Mouse (Mus musculus): ENCODE measurements around the gene Lamc1. TPM values are rescaled to one million over a fixed set of nuclear protein-coding genes. Genes with fewer than 3 reads are reported as not detected.
A peak's percentile ranks its signal among the peaks of the same experiment; 100 is the strongest.

Lamc1 gene
- polyA plus RNA-seq (2012; rRNA removed), result 15.2 and 22.8 TPM in 2 replicates

DNA sequence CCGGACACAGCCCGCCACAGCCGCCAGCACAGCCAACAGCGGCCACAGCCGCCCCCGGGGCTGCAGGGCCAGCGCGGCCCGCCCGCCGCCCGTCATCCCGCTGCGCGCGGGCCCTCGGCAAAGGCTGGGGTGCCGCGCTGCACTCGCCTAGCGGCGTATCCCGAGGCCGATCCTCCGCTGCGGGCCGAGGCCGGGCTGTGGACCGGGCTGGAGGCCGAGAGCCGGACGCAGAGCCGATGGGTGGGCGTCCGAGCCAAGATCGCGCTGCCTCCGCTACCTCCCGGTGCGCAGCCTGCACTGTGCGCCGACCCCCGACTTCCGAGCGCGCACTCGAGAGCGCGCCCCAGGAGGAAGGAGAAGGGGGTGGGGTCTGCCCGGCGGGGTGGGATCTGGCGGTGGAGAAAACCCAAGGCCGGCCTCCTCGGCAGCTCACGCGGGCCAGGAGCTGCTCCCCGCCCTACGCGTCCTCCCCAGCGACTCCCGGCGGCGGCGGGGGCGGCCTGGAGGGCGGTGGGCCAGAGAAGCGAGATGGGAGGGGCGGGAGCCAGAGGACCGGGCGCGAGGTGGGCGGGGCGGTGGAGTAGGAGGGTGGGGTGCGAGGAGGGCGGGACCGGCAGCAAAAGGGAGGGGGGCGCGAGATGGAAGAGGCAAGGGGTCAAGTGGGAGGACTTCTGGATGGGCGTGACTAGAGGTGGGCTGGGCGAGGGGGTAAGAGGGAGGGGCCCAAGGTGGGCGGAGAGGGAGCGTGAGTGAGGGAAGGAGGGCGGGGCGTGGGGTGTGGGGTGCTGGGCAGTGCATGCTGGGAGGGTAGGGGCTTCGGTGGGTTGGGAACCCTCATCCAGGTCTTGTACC lies at the start of gene Lamc1:
Gene Lamc1, minus strand, starts transcription at position 343 of the 852 bp plus-strand sequence.
- TF ChIP-seq CTCF (IDR thresholded peaks at IDR 0.05; ENCODE audit: extremely low read depth, insufficient read length, insufficient replicate concordance, low read depth, low read length) (no peak), POLR2A (IDR thresholded peaks at IDR 0.05; ENCODE audit: low read depth, low read length) (peak; percentile 75)
- H3K4me3 ChIP-seq (ENCODE audit: low read depth, low read length), result peak within 1 kb of the TSS; percentile 97
- peak within 1 kb of the TSS; percentile 60 for H3K27ac ChIP-seq (ENCODE audit: insufficient read depth, low read depth, low read length)
- WGBS, result 1% methylated on average over 84 of the region's 85 CpGs
- no peaks in the 10 kb centered on the region for H3K36me3 ChIP-seq (ENCODE audit: control insufficient read depth, insufficient read depth, low read length)
- peaks cover 5% of the 10 kb centered on the region for H3K4me1 ChIP-seq (ENCODE audit: control insufficient read depth, insufficient read depth, insufficient read length, low read length)
- no peaks in the 10 kb centered on the region for H3K27me3 ChIP-seq (ENCODE audit: control insufficient read depth, insufficient read depth, low read length)

DNA sequence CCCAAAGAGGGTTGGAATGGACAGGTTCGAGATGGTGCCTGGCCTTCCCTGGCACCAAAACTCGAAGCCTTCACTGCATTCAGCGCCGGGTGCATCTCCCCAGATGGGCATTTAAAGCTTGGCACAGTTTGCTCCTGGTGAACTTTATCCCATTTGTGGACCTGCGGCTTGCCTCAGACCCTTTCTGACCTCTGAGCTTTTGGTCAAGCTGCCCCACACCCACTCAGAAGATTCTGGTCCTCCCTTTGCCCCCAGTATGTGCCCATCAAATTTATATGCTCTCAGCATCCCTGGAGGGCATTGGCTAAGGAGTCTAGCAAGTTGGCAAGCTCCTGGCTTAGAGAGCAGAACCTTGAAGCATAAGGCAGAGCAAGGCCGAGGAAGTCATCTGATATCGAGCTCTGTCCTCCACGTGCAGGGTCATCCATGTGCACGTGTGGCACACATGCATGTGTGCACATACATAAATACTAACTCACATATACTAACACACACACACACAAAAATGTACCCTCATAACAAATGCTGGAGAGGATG lies 48.2 kb upstream of the Lamc1 start:
- no peaks in the 10 kb centered on the region for H3K4me1 ChIP-seq (ENCODE audit: control insufficient read depth, insufficient read depth, insufficient read length, low read length)
- 87% methylated on average over 9 of the region's 9 CpGs for WGBS
- H3K4me3 ChIP-seq (ENCODE audit: low read depth, low read length), result no peak overlapping the region
- H3K27me3 ChIP-seq (ENCODE audit: control insufficient read depth, insufficient read depth, low read length), result no peaks in the 10 kb centered on the region
- TF ChIP-seq CTCF (IDR thresholded peaks at IDR 0.05; ENCODE audit: extremely low read depth, insufficient read length, insufficient replicate concordance, low read depth, low read length) (no peak), POLR2A (IDR thresholded peaks at IDR 0.05; ENCODE audit: low read depth, low read length) (no peak)
- H3K27ac ChIP-seq (ENCODE audit: insufficient read depth, low read depth, low read length), result no peak overlapping the region
- H3K36me3 ChIP-seq (ENCODE audit: control insufficient read depth, insufficient read depth, low read length), result no peaks in the 10 kb centered on the region

DNA sequence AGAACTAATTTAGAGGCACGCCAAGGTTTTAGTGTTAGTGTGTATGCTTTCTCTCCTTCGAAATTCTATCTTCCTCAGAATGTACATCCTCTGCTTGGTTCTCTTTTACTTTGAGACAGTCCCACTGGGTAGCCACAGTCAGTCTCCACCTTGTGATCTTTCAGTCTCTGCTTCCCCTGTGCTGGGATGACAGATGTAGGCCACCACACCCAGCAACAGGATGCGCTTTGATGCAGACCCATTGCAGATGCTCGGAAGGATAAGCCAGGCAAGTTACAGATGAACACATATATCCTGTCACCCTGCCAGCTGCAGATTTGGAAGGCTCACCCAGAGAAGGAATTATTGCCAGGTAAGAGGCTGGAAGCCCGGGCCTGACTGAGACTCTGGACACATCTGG lies 47.2 kb upstream of the Lamc1 start:
- H3K4me1 ChIP-seq (ENCODE audit: control insufficient read depth, insufficient read depth, insufficient read length, low read length), result no peaks in the 10 kb centered on the region
- H3K27me3 ChIP-seq (ENCODE audit: control insufficient read depth, insufficient read depth, low read length), result no peaks in the 10 kb centered on the region
- H3K36me3 ChIP-seq (ENCODE audit: control insufficient read depth, insufficient read depth, low read length), result no peaks in the 10 kb centered on the region
- 77% methylated on average over 5 of the region's 5 CpGs for WGBS
- H3K4me3 ChIP-seq (ENCODE audit: low read depth, low read length), result no peak overlapping the region
- H3K27ac ChIP-seq (ENCODE audit: insufficient read depth, low read depth, low read length), result no peak overlapping the region
- TF ChIP-seq POLR2A (IDR thresholded peaks at IDR 0.05; ENCODE audit: low read depth, low read length), result no peak
- TF ChIP-seq CTCF (IDR thresholded peaks at IDR 0.05; ENCODE audit: extremely low read depth, insufficient read length, insufficient replicate concordance, low read depth, low read length), result no peak

DNA sequence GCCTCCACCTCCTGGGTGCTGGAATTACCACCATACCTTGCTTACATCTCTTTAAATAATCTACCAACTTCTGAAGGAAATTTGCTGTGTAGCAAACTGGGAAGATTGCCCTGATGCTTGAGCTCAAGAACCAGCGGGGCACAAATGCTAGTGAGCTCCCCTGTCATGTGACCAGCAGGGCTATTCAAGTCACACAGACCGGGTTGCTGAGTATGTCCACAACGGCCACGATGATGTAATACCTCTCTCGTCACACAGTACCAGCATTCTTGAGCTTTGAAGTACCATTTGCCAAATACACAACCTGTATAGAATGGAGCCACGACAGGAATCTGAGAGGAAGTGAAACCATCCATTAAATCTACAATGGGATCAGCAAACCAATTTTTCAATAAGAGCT lies 46.0 kb upstream of the Lamc1 start:
- H3K36me3 ChIP-seq (ENCODE audit: control insufficient read depth, insufficient read depth, low read length), result no peaks in the 10 kb centered on the region
- no peak overlapping the region for H3K4me3 ChIP-seq (ENCODE audit: low read depth, low read length)
- H3K27ac ChIP-seq (ENCODE audit: insufficient read depth, low read depth, low read length), result no peak overlapping the region
- H3K27me3 ChIP-seq (ENCODE audit: control insufficient read depth, insufficient read depth, low read length), result no peaks in the 10 kb centered on the region
- no peaks in the 10 kb centered on the region for H3K4me1 ChIP-seq (ENCODE audit: control insufficient read depth, insufficient read depth, insufficient read length, low read length)
- TF ChIP-seq CTCF (IDR thresholded peaks at IDR 0.05; ENCODE audit: extremely low read depth, insufficient read length, insufficient replicate concordance, low read depth, low read length), result no peak
- no peak for TF ChIP-seq POLR2A (IDR thresholded peaks at IDR 0.05; ENCODE audit: low read depth, low read length)
- WGBS, result 56% methylated on average over 6 of the region's 6 CpGs

DNA sequence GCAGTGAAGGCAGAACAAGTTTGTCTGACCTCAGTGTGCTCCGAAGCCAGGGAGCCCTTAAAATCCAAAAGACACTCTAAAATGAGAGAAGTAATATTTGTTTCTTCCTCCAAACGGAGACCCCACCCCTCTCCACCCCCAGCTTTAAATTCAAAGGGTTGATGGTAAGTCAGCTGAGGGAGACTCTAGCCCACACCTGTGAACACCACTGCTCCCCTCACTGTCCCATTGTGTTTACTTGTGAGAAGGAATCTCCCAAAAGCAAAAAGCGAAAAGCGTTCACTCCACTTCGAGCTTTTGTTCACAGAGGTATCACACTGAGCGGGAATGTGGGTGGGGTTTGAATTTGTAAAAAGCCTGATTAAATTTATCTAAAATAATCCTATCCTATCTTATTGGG lies 43.9 kb upstream of the Lamc1 start:
- TF ChIP-seq CTCF (IDR thresholded peaks at IDR 0.05; ENCODE audit: extremely low read depth, insufficient read length, insufficient replicate concordance, low read depth, low read length) (no peak), POLR2A (IDR thresholded peaks at IDR 0.05; ENCODE audit: low read depth, low read length) (no peak)
- Histone ChIP-seq H3K27ac (ENCODE audit: insufficient read depth, low read depth, low read length) (no peak overlapping the region), H3K36me3 (ENCODE audit: control insufficient read depth, insufficient read depth, low read length) (no peaks in the 10 kb centered on the region), H3K27me3 (ENCODE audit: control insufficient read depth, insufficient read depth, low read length) (no peaks in the 10 kb centered on the region), H3K4me3 (ENCODE audit: low read depth, low read length) (no peak overlapping the region), H3K4me1 (ENCODE audit: control insufficient read depth, insufficient read depth, insufficient read length, low read length) (no peaks in the 10 kb centered on the region)
- WGBS, result 62% methylated on average over 6 of the region's 6 CpGs

DNA sequence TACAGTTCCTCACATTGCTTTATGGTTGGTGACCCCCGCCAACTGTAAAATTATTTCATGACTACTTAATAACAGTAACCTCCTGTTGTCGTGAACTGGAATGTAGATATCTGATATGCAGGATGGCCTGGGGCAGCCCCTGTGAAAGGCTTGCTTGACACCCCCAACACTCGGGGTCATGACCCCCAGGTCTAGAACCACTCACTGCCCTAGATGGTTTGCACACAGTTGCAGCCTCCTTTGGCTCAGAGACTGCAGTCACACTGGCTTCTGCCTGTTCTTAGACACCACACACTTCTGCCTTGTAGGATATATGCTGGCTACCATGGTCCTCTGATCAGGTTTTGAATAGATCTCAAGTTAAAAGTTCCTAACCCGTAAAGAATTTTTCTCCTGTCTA lies 41.5 kb upstream of the Lamc1 start:
- Histone ChIP-seq H3K27ac (ENCODE audit: insufficient read depth, low read depth, low read length) (no peak overlapping the region), H3K27me3 (ENCODE audit: control insufficient read depth, insufficient read depth, low read length) (no peaks in the 10 kb centered on the region), H3K4me1 (ENCODE audit: control insufficient read depth, insufficient read depth, insufficient read length, low read length) (no peaks in the 10 kb centered on the region), H3K4me3 (ENCODE audit: low read depth, low read length) (no peak overlapping the region), H3K36me3 (ENCODE audit: control insufficient read depth, insufficient read depth, low read length) (no peaks in the 10 kb centered on the region)
- 84% methylated on average over 4 of the region's 4 CpGs for WGBS
- TF ChIP-seq CTCF (IDR thresholded peaks at IDR 0.05; ENCODE audit: extremely low read depth, insufficient read length, insufficient replicate concordance, low read depth, low read length), result no peak
- TF ChIP-seq POLR2A (IDR thresholded peaks at IDR 0.05; ENCODE audit: low read depth, low read length), result no peak

DNA sequence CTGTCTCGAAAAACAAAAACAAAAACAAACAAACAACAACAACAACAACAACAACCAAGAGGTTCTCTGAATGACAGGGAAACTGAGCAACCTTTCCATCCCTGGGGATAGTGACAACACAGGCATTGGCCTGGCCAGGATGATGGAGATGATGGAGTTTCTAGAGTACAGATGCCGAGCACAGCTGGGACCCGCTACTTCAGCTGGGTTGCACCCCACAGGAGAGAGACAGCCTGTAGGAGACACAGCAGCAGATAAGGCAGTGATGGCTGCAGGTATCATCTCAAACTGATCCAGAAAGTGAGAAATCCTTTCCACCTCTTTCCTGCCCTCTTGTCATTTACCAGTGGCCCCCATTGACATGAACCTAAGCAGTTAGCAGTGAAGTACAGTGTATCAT lies 39.3 kb upstream of the Lamc1 start:
- 88% methylated on average over 3 of the region's 3 CpGs for WGBS
- H3K4me1 ChIP-seq (ENCODE audit: control insufficient read depth, insufficient read depth, insufficient read length, low read length), result no peaks in the 10 kb centered on the region
- no peak overlapping the region for H3K4me3 ChIP-seq (ENCODE audit: low read depth, low read length)
- TF ChIP-seq POLR2A (IDR thresholded peaks at IDR 0.05; ENCODE audit: low read depth, low read length), result no peak
- no peak overlapping the region for H3K27ac ChIP-seq (ENCODE audit: insufficient read depth, low read depth, low read length)
- H3K27me3 ChIP-seq (ENCODE audit: control insufficient read depth, insufficient read depth, low read length), result no peaks in the 10 kb centered on the region
- no peaks in the 10 kb centered on the region for H3K36me3 ChIP-seq (ENCODE audit: control insufficient read depth, insufficient read depth, low read length)

Data from small intestine, adult 2 months (tissue).